Mouse (Mus musculus): ENCODE data around the gene Lrrc51. TPM values are rescaled to one million over a fixed set of nuclear protein-coding genes. Genes with fewer than 3 reads are reported as not detected.
"Not testable (repeated sequence)": the region's sequence is repeated elsewhere in the genome, so short reads cannot be mapped to it uniquely, and the experiment has no call there.

Gene Lrrc51
- total and polyA plus RNA-seq, 3 experiments: 3.0 to 11.6 (median 4.5) TPM

DNA sequence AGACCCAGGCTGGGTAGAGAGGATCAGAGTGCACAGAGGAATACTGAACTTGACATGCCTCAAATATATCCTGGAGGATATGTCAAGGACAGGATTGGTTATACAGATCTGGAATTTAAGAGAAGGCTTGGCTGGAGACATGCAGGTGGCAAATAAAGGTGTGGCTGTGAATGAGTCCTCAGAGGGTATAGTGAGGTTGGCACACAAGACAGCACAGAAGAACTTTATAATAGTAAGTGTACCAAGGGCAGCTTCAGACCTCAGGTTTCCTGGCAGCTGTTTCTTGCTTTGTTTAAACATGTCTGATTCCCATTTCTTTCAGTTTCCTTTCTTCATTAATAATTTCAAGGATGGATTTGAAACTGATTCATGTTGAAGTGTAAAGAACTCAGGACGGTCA is 1.1 kb downstream of the Lrrc51 start:
- no peak overlapping the region for H3K4me3 ChIP-seq
- no peak overlapping the region for H3K9ac ChIP-seq (ENCODE audit: low read depth, low read length)

DNA sequence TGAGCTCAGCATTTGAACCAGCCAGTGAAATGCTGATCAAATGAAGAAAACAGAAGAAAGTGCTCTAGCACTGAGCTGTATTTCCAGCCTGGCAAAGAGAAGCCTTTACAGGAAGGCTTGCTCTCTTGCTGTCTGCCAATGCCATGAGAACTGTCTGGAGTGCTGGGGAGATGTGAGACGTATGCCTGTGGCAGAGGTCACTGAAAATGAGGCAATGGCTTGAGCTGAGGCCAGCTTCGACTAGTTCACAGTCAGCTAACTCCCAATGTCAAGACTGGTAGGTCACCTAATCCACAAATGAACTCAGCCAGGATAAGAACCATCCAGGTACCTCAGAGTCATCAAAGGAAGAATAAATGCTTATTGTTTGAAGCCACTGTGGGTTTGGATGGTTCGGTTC is 5.6 kb downstream of the Lrrc51 start:
- H3K27ac ChIP-seq: no peak overlapping the region
- H3K4me3 ChIP-seq: no peak overlapping the region
- no peaks in the 10 kb centered on the region for H3K36me3 ChIP-seq (ENCODE audit: control insufficient read depth, insufficient read depth, low read length)
- no peaks in the 10 kb centered on the region for H3K27me3 ChIP-seq (ENCODE audit: control insufficient read depth, insufficient read depth, low read length)
- no peaks in the 10 kb centered on the region for H3K79me2 ChIP-seq (replicated peaks; ENCODE audit: control insufficient read depth, insufficient read depth, low read length)
- H3K4me1 ChIP-seq (ENCODE audit: control insufficient read depth, insufficient read depth, low read length): no peaks in the 10 kb centered on the region; the same call in 1 of the 2 replicates
- WGBS: 55% methylated on average over 3 of the region's 3 CpGs
- no peak overlapping the region for H3K9ac ChIP-seq (ENCODE audit: low read depth, low read length)
- intact Hi-C loops (cut with DNase I): no loop called here
- TF ChIP-seq CTCF (IDR thresholded peaks at IDR 0.05) (no peak), EP300 (IDR thresholded peaks at IDR 0.05; ENCODE audit: insufficient read depth, low read depth, low read length) (no peak), POLR2A (IDR thresholded peaks at IDR 0.05; ENCODE audit: insufficient read depth, low read depth, low read length) (no peak)
- peak in 1 of 2 experiments; percentile 23 for DNase-seq

More for the DNA sequence above, 1.1 kb downstream of the Lrrc51 start:
- 81% methylated on average over 1 of the region's 1 CpGs for WGBS
- no peak for DNase-seq
- intact Hi-C loops (cut with DNase I): loop anchor here (5.0 kb wide), 4 partner anchors 35 to 145 kb away; partner anchors contain the start of gene Il18bp
- Histone ChIP-seq H3K36me3 (ENCODE audit: control insufficient read depth, insufficient read depth, low read length) (no peaks in the 10 kb centered on the region), H3K4me1 (ENCODE audit: control insufficient read depth, insufficient read depth, low read length) (no peaks in the 10 kb centered on the region; the same call in 1 of the 2 replicates), H3K27me3 (ENCODE audit: control insufficient read depth, insufficient read depth, low read length) (no peaks in the 10 kb centered on the region), H3K79me2 (replicated peaks; ENCODE audit: control insufficient read depth, insufficient read depth, low read length) (peaks cover 2% of the 10 kb centered on the region), H3K27ac (no peak overlapping the region)
- TF ChIP-seq EP300 (IDR thresholded peaks at IDR 0.05; ENCODE audit: insufficient read depth, low read depth, low read length) (no peak), POLR2A (IDR thresholded peaks at IDR 0.05; ENCODE audit: insufficient read depth, low read depth, low read length) (no peak), CTCF (IDR thresholded peaks at IDR 0.05) (no peak)

DNA sequence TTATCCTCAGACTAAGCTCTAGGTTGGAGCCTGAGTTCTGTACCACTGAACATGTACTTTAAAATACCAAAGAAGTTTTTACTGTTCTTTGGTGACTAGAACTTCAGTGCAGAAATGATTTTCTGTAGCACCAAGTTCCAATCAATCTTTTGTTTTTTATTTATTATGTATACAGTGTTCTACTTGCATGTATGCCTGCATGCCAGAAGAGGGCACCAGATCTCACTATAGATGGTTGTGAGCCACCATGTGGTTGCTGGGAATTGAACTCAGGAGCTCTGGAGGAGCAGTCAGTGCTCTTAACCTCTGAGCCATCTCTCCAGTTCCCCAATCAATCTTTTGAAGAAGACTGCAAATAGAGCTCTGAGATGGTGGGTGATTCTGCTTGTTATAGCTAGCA is 7.8 kb downstream of the Lrrc51 start:
- intact Hi-C loops (cut with DNase I); DNase-seq; H3K27me3 ChIP-seq (ENCODE audit: control insufficient read depth, insufficient read depth, low read length); H3K4me1 ChIP-seq (ENCODE audit: control insufficient read depth, insufficient read depth, low read length); H3K79me2 ChIP-seq (replicated peaks; ENCODE audit: control insufficient read depth, insufficient read depth, low read length); H3K4me3 ChIP-seq; H3K27ac ChIP-seq; H3K9ac ChIP-seq (ENCODE audit: low read depth, low read length); H3K36me3 ChIP-seq (ENCODE audit: control insufficient read depth, insufficient read depth, low read length): not testable (repeated sequence)
- TF ChIP-seq CTCF (IDR thresholded peaks at IDR 0.05): peak; percentile 48

DNA sequence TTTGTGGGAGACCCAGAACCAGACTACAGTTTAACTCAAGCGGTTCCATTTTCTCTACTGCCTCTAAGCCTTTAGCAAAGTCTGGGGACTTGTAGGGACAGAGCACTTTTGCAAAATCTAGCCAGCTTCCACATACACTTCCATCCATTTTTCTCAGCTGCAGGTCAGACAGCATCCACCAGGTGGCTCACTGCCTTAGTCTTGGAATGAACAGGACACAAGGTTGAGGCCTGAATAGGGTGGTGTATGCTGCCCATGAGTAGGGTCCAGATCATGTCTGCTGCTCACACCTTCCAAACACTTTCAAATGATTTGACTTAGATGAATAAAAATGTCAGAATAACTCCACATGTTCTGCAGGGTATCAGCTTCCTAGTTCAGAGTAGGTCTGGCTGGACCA is 15.6 kb downstream of the Lrrc51 start:
- Histone ChIP-seq H3K4me3 (no peak overlapping the region), H3K79me2 (replicated peaks; ENCODE audit: control insufficient read depth, insufficient read depth, low read length) (no peaks in the 10 kb centered on the region), H3K9ac (ENCODE audit: low read depth, low read length) (no peak overlapping the region), H3K27ac (no peak overlapping the region), H3K27me3 (ENCODE audit: control insufficient read depth, insufficient read depth, low read length) (no peaks in the 10 kb centered on the region), H3K4me1 (ENCODE audit: control insufficient read depth, insufficient read depth, low read length) (no peaks in the 10 kb centered on the region), H3K36me3 (ENCODE audit: control insufficient read depth, insufficient read depth, low read length) (no peaks in the 10 kb centered on the region)
- peak; percentile 49 to 72 for DNase-seq
- intact Hi-C loops (cut with DNase I): loop anchor here (1.0 to 2.0 kb wide), 2 partner anchors 117 to 159 kb away; no protein-coding TSS in a partner anchor
- 0 out of 2 replicates have a peak, but pooled peaks have one; percentile 74 for TF ChIP-seq EP300 (IDR thresholded peaks at IDR 0.05; ENCODE audit: insufficient read depth, low read depth, low read length)
- peak; percentile 93 for TF ChIP-seq CTCF (IDR thresholded peaks at IDR 0.05)
- no peak for TF ChIP-seq POLR2A (IDR thresholded peaks at IDR 0.05; ENCODE audit: insufficient read depth, low read depth, low read length)
- 12% methylated on average over 1 of the region's 1 CpGs for WGBS

DNA sequence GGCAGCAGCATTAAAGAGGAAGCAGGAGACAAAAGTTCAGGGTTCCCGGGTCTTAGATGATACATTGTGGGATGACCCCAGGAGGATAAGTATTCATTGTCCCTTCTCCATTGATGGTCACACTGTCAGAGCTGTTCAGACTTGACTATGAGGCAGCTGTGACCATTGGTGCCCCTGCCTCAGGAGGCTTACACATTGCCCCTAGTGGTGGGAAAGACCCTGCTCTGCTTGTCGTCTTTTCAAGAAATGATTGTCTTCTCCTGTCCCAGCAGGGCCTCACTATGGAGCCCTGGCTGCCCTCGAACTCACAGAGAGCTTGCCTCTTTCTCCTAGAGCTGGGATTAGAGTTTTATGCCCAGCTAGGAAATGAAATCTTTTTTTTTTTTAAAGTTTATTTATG is 21.7 kb downstream of the Lrrc51 start:
- peaks cover 3% of the 10 kb centered on the region for H3K4me1 ChIP-seq (ENCODE audit: control insufficient read depth, insufficient read depth, low read length)
- H3K36me3 ChIP-seq (ENCODE audit: control insufficient read depth, insufficient read depth, low read length): no peaks in the 10 kb centered on the region
- H3K4me3 ChIP-seq: no peak overlapping the region
- WGBS: 62% methylated on average over 3 of the region's 3 CpGs
- intact Hi-C loops (cut with DNase I): no loop called here
- H3K27me3 ChIP-seq (ENCODE audit: control insufficient read depth, insufficient read depth, low read length): no peaks in the 10 kb centered on the region
- DNase-seq: no peak
- H3K27ac ChIP-seq: no peak overlapping the region
- no peaks in the 10 kb centered on the region for H3K79me2 ChIP-seq (replicated peaks; ENCODE audit: control insufficient read depth, insufficient read depth, low read length)
- TF ChIP-seq EP300 (IDR thresholded peaks at IDR 0.05; ENCODE audit: insufficient read depth, low read depth, low read length) (no peak), CTCF (IDR thresholded peaks at IDR 0.05) (peak; percentile 27; the same call in 1 of the 2 replicates), POLR2A (IDR thresholded peaks at IDR 0.05; ENCODE audit: insufficient read depth, low read depth, low read length) (no peak)
- H3K9ac ChIP-seq (ENCODE audit: low read depth, low read length): no peak overlapping the region

DNA sequence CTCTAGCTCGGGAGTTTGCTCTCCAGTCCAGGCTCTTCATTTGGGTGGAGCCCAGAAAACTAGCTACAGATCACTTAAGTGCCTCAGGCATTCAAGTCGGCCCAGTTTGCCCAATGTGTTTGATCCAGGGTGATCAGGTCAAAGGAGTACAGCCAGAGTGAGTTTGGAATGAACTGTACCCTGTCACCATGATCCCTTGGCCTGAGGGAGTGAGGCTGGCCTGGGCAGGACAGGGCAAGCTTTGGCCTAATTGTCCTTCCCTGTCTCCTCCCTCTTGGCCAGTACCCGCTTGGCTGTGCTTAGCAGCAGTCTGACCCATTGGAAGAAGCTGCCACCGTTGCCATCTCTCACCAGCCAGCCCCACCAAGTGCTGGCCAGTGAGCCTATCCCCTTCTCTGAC is 23.6 kb downstream of the Lrrc51 start:
- TF ChIP-seq CTCF (IDR thresholded peaks at IDR 0.05) (no peak), POLR2A (IDR thresholded peaks at IDR 0.05; ENCODE audit: insufficient read depth, low read depth, low read length) (no peak), EP300 (IDR thresholded peaks at IDR 0.05; ENCODE audit: insufficient read depth, low read depth, low read length) (no peak)
- Histone ChIP-seq H3K4me3 (no peak overlapping the region), H3K9ac (ENCODE audit: low read depth, low read length) (no peak overlapping the region), H3K4me1 (ENCODE audit: control insufficient read depth, insufficient read depth, low read length) (peaks cover 7% of the 10 kb centered on the region), H3K79me2 (replicated peaks; ENCODE audit: control insufficient read depth, insufficient read depth, low read length) (peaks cover 2% of the 10 kb centered on the region; the same call in 1 of the 2 replicates), H3K36me3 (ENCODE audit: control insufficient read depth, insufficient read depth, low read length) (no peaks in the 10 kb centered on the region), H3K27me3 (ENCODE audit: control insufficient read depth, insufficient read depth, low read length) (no peaks in the 10 kb centered on the region), H3K27ac (peak overlapping the region; percentile 21; the same call in 1 of the 2 replicates)
- DNase-seq: peak in 1 of 2 experiments; percentile 54
- intact Hi-C loops (cut with DNase I): no loop called here
- 57% methylated on average over 4 of the region's 4 CpGs for WGBS
